Mouse (Mus musculus) ovary, postnatal 36 days (tissue): ENCODE measurements around the gene Col6a1.
A peak's percentile ranks its signal among the peaks of the same experiment; 100 is the strongest.

Experiments
- DNase-seq: peaks from one replicate; pipeline ENCODE4 v3.0.0; 2022; ENCODE audit warnings: low spot score, mixed read lengths

Gene Col6a1

DNA sequence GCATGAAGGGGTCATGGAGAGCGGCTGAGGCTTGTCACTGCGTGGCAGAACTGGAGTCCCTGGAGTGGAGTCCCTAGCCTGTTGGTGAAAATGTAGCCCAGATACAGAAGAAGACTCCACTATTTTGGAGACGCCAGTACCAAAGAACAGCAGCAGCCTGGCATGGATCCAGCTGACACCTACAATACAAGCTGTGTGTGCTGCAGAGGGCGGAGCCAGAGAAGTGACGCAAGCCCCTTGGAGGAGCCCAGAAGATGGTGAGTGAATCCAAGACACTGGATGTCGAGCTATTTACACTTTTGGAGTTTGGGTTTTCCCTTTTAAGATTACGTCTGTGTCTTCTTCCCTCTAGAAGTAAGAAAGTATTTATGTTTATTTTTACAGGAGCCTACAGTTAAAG lies 47.8 kb downstream of the Col6a1 start:
- DNase-seq, result peak; percentile 28

GRCm38 (mm10) chr10:76675268-76675667 lies 50.7 kb downstream of the Col6a1 start:
- DNase-seq, result no peak

- no peak for DNase-seq
Observed at GRCm38 (mm10) chr10:76674581-76674980, 51.4 kb downstream of the Col6a1 start.

GRCm38 (mm10) chr10:76671939-76672338 lies 54.0 kb downstream of the Col6a1 start:
- no peak for DNase-seq

DNA sequence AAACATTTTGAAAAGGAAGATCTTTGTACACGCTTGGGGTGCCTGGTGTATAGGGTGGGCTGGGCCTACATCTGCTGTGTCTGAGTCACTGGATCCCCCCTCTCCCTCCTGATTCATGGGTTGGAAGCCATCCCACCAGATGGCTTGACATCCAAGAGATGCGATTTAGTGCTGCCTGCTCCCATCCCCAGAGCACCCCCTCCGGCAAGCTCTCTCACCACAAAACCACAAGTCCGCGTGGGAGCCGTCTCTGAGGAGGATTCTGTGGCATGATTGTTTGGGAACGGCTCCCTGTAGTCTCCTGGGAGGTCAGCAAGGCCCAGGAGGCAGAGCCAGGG lies 57.1 kb downstream of the Col6a1 start:
- DNase-seq, result peak; percentile 76

GRCm38 (mm10) chr10:76668261-76668946 lies 57.6 kb downstream of the Col6a1 start:
- DNase-seq, result no peak

DNA sequence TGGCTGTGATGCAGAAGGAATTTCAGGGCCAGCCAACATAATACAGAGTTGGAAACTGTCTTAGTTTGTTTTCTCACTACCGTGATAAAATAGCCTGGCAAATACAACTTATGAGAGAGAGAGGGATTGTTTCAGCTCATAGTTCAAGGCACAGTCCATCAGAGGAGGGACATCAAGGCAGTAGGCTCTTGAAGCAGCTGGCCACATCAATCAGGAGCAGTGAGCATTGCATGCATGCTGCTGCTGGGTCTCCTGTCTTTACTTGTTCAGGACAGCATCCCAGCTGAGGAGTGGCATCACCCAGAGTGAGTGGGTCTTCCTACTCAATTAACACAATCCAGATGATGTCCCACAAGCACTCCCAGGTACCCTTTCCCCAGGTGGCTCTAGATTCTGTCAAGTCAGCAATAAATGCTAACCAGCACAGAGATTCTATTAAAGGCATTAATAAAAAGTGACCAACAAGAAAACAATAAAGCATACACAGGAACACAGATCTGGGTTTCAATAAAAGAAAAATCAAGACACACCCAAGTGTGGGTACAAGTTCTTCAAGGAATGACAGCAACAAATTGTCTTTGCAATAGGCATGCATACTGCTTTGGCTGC lies 58.7 kb downstream of the Col6a1 start:
- DNase-seq, result no peak

GRCm38 (mm10) chr10:76665551-76665950 lies 60.4 kb downstream of the Col6a1 start:
- DNase-seq, result no peak

- peak; percentile 75 for DNase-seq
Observed at GRCm38 (mm10) chr10:76664156-76665115, 61.5 kb downstream of the Col6a1 start.
